Mouse (Mus musculus) layer of hippocampus, postnatal 25 days (tissue): ENCODE measurements around the gene 1700008O03Rik. TPM values are rescaled to one million over a fixed set of nuclear protein-coding genes. Genes with fewer than 3 reads are reported as not detected.

Experiments
- DNase-seq, 2 experiments: peaks; one replicate each; pipeline ENCODE4 v3.0.0; 2022; ENCODE audit warnings: mixed read lengths in 2 of 2, low spot score in 1 of 2; ENCODE audit errors: extremely low spot score in 1 of 2
- total RNA-seq, 2 experiments: library from RNA; stranded (reverse); gene quantifications; 2 replicates each; pipeline ENCODE4 v1.2.3; 2021

Gene 1700008O03Rik
- total RNA-seq, 2 experiments from 2014 or later = 3.8 to 4.1 TPM

DNA sequence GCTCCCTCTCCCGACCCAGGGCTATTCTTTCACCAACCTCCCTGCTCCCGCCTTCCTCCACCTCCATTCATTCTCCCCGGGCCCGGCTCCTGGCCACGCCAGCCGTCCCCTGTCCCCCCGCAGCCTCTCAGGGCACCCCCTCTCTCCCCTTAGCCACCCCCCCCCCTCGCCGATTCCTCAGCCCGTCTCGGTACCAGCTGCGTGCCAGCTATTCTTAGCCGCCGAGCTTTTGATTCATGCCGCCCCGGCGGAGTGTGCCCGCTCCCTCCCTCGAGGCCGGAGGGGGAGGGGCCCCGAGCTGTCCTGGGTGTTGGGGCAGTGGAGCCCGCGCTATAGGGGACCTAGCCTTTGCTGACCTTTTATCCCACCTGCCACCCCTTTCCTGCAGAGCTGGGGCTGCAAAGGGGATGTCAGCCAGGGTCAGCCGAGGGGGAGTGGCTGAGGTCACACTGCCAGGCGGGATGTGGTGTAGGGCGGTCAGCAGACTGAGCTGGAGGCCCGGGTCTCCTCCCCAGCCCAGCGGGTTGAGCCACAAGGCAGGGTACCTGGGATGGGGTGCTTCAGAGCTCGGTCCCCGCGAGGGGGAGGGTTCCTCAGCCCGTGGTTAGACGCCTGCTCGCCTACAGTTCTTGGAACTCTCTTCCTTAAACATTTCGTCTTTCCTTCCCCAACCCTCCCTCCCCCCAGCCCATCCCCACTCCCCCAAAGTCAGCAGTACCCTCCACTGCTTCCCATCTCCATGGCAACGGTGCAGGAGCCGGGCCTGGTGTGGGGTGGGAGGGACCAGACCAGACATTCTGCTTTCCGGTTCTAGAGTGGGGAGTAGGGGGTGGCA, 74.5 kb downstream of the 1700008O03Rik start:
- no peak for DNase-seq

DNA sequence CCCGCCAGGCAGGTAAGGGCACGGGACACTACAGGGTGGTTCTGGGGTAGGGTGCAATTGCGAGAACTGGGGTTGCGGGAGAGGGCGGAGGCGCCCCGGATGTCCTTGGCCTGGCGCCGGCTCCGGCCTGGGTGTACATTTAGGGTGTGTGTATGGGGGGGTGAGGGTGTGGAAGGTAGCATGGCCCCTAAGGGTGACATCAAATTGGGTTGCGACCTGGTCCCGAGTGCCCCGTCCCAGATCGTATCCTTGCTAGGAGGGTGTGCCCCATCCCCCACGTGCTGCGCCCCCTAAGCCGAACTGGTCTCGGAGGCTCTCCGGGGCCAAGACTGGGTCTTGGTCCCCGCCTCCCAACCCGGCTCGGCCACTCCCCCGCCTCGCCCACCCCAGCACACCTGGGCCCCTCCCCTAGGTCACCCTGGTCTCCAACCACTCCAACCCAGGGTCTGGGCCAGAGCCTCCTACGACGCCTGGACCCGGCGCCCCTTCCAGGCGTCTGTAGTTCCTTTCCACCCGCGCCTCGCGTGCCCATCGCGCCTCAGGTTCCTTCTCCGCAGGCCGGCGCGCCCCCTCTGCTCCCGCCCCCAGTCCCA, 75.2 kb downstream of the 1700008O03Rik start:
- no peak for DNase-seq

Other genes with a start within 250 kb of the 1700008O03Rik start
- gene Klk1b16, start 249.1 kb downstream of the 1700008O03Rik start, total RNA-seq = not detected
- not detected for gene Klk1b24, start 197.6 kb downstream of the 1700008O03Rik start, total RNA-seq
- gene Klk1b3, start 187.6 kb downstream of the 1700008O03Rik start, total RNA-seq = not detected
- gene Klk1b4, start 178.4 kb downstream of the 1700008O03Rik start, total RNA-seq = not detected
- gene Klk1b5, start 169.9 kb downstream of the 1700008O03Rik start, total RNA-seq = not detected
- gene Klk1, start 160.5 kb downstream of the 1700008O03Rik start, total RNA-seq = not detected
- not detected for gene Gm36864, start 149.6 kb downstream of the 1700008O03Rik start, total RNA-seq
- 1 to 10 TPM; 1.1 to 1.3 TPM for gene 1700028J19Rik, start 139.1 kb downstream of the 1700008O03Rik start, total RNA-seq
- 10 to 100 TPM; 75.3 to 94.3 TPM for gene 2410002F23Rik, start 139.1 kb downstream of the 1700008O03Rik start, total RNA-seq
- gene Acp4, start 128.4 kb downstream of the 1700008O03Rik start, total RNA-seq = not detected
- not detected for gene Gm15517, start 124.4 kb downstream of the 1700008O03Rik start, total RNA-seq
- gene Clec11a, start 78.9 kb downstream of the 1700008O03Rik start, total RNA-seq = 1 to 10 TPM; 3.1 to 3.5 TPM
- gene Shank1, start 75.6 kb downstream of the 1700008O03Rik start, total RNA-seq = 100 to 1,000 TPM; 502 to 670 TPM
- 10 to 100 TPM; 91.3 to 92.1 TPM for gene Syt3, start 1.7 kb downstream of the 1700008O03Rik start, total RNA-seq
- gene Lrrc4b, start 43.2 kb upstream of the 1700008O03Rik start, total RNA-seq = 100 to 1,000 TPM; 322 to 333 TPM
- 10 to 100 TPM; 10.9 to 13.2 TPM for gene Aspdh, start 79.6 kb upstream of the 1700008O03Rik start, total RNA-seq
- gene Josd2, start 82.2 kb upstream of the 1700008O03Rik start, total RNA-seq = 100 to 1,000 TPM; 102 to 107 TPM
- 100 to 1,000 TPM; 207 to 212 TPM for gene Emc10, start 110.7 kb upstream of the 1700008O03Rik start, total RNA-seq
- 10 to 100 TPM; 18.6 to 22.8 TPM for gene Fam71e1, start 110.8 kb upstream of the 1700008O03Rik start, total RNA-seq
- not detected for gene Mybpc2, start 138.8 kb upstream of the 1700008O03Rik start, total RNA-seq
- gene Spib, start 146.3 kb upstream of the 1700008O03Rik start, total RNA-seq = under 1 TPM; 0.12 TPM
- 1 to 10 TPM; 7.3 to 8.9 TPM for gene Pold1, start 163.0 kb upstream of the 1700008O03Rik start, total RNA-seq
- gene Nr1h2, start 168.1 kb upstream of the 1700008O03Rik start, total RNA-seq = 10 to 100 TPM; 60.6 to 66.3 TPM
- not detected for gene Napsa, start 186.6 kb upstream of the 1700008O03Rik start, total RNA-seq
- 100 to 1,000 TPM; 167 to 190 TPM for gene Kcnc3, start 204.8 kb upstream of the 1700008O03Rik start, total RNA-seq